Mouse (Mus musculus): ENCODE measurements around the gene Klhdc8a.

DNA sequence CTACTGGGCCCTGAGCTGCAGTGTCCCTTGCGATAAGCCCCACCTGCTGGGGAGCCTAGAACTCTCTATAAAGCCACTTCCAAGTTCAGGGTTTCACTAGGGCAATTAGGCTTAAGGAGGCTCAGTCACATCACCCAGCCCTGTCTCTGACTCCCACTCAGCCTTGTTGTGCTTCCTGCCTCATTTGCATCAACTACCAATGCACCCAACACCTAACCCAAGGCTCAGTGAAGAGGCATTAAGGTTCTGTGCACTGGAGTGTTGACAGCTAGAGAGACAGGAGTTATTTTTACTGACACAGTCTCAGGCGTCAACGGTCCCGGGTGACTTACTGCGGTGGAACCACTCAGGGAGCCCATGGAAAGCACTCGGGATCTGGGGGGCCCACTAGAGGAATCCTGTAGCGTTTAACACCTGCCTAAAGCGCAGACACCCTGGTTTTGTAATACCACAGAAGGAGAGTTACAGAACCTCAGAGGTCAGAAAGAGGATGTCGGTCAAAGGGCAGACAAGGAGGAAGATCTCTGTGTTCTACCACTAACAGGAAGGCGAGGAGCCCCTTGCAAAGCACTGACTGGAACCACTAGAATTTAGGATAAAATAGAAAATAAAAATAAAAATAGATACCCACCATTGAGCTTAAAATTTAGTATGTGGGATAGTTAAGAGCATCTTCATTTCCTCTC is 12.9 kb downstream of the Klhdc8a start:
- TF ChIP-seq CTCF (IDR thresholded peaks at IDR 0.05; ENCODE audit: control insufficient read depth, insufficient read depth, insufficient replicate concordance, low read depth, low read length) (no peak), POLR2A (IDR thresholded peaks at IDR 0.05; ENCODE audit: control insufficient read depth, low read depth, low read length) (no peak)

All from testis, adult 2 months (tissue).